ENCODE assay signal across 8 mouse cellular contexts in genomic region chr11:3912100-3912874, GRCm38 (mm10). TPM values are rescaled to one million over a fixed set of nuclear protein-coding genes. Genes with fewer than 3 reads are reported as not detected.
DNase-seq lines count a peak whose midpoint lies in the region; ATAC-seq and TF ChIP-seq lines count a peak whose summit lies in the region.

No protein-coding gene starts in this region.

- peaks cover 17% of the 10 kb centered on the region for H3K79me2 ChIP-seq in MEL (ENCODE audit: control insufficient read depth, insufficient read depth, low read length, poor library complexity)

- TF ChIP-seq POLR2A in MEL (IDR thresholded peaks at IDR 0.05; ENCODE audit: control insufficient read depth in 1 of 2, insufficient read depth in 1 of 2, low read depth in 1 of 2, low read length in 2 of 2, poor library complexity in 1 of 2): no peak

- no peaks in the 10 kb centered on the region for H3K27me3 ChIP-seq in MEL (ENCODE audit: control insufficient read depth in 1 of 2, insufficient read depth in 2 of 2, low read length in 2 of 2)
- H3K27me3 ChIP-seq in embryonic facial prominence, embryonic 13.5 days: peaks cover 13% of the 10 kb centered on the region
- peaks cover 7% of the 10 kb centered on the region; the same call in 1 of the 2 replicates for H3K27me3 ChIP-seq in intestine, embryonic 14.5 days (replicated peaks; ENCODE audit: control insufficient read depth, insufficient read depth, low read length)

- no peak overlapping the region for H3K27ac ChIP-seq in MEL (ENCODE audit: control insufficient read depth, low read depth, low read length)
- H3K27ac ChIP-seq in embryonic facial prominence, embryonic 13.5 days: peak overlapping the region; percentile 22; the same call in 1 of the 2 replicates
- H3K27ac ChIP-seq in intestine, embryonic 14.5 days (ENCODE audit: low read depth): no peak overlapping the region

- H3K4me2 ChIP-seq in embryonic facial prominence, embryonic 13.5 days: peak overlapping the region; percentile 91
- peak overlapping the region; percentile 84 for H3K4me2 ChIP-seq in intestine, embryonic 14.5 days (ENCODE audit: low read length)

- H3K4me3 ChIP-seq in MEL (ENCODE audit: control insufficient read depth in 1 of 2, insufficient read depth in 1 of 2, low read depth in 2 of 2, low read length in 2 of 2): peak overlapping the region; percentile 72 to 75
- peak overlapping the region; percentile 66 for H3K4me3 ChIP-seq in embryonic facial prominence, embryonic 13.5 days
- H3K4me3 ChIP-seq in intestine, embryonic 14.5 days (ENCODE audit: low read depth, low read length): peak overlapping the region; percentile 50; the same call in 1 of the 2 replicates

- peaks cover 9 to 30% of the 10 kb centered on the region in 2 experiments; a peak in 3 of 4 replicates for H3K4me1 ChIP-seq in MEL (ENCODE audit: control insufficient read depth in 1 of 2, insufficient read depth in 2 of 2, low read length in 2 of 2)
- peaks cover 49% of the 10 kb centered on the region for H3K4me1 ChIP-seq in embryonic facial prominence, embryonic 13.5 days
- H3K4me1 ChIP-seq in intestine, embryonic 14.5 days (replicated peaks; ENCODE audit: control insufficient read depth, insufficient read depth, low read length): peaks cover 4% of the 10 kb centered on the region

- peak in 1 of 2 experiments; percentile 21; a peak in 1 of 4 replicates for TF ChIP-seq EP300 in MEL (IDR thresholded peaks at IDR 0.05; ENCODE audit: low read depth in 1 of 2, low read length in 2 of 2)

- no peaks in the 10 kb centered on the region for H3K9me3 ChIP-seq in MEL (replicated peaks; ENCODE audit: insufficient read depth, low read length)
- no peaks in the 10 kb centered on the region for H3K9me3 ChIP-seq in embryonic facial prominence, embryonic 13.5 days
- no peaks in the 10 kb centered on the region for H3K9me3 ChIP-seq in intestine, embryonic 14.5 days (ENCODE audit: control insufficient read depth, low read length)

- no peak for TF ChIP-seq CTCF in MEL (IDR thresholded peaks at IDR 0.05 in 2 of 3, conservative IDR thresholded peaks at IDR 0.05 in 1 of 3; ENCODE audit: control insufficient read depth in 1 of 3, insufficient read depth in 1 of 3, low read depth in 2 of 3, low read length in 3 of 3, poor library complexity in 1 of 3, severe bottlenecking in 1 of 3)

- 14% methylated on average over 19 of the region's 19 CpGs for WGBS in embryonic facial prominence, embryonic 13.5 days
- WGBS in intestine, embryonic 14.5 days: 20% methylated on average over 19 of the region's 19 CpGs

- intact Hi-C loops in heart, postnatal 14 days (cut with DNase I): no loop called here
- intact Hi-C loops in gastrocnemius, postnatal 36 days (cut with DNase I): no loop called here

- ATAC-seq in embryonic facial prominence, embryonic 13.5 days (ENCODE audit: insufficient number of reproducible peaks, insufficient read depth, low FRiP score, low TSS enrichment, low read depth): no peak
- 0 out of 2 replicates have a peak, but pooled peaks have one; percentile 13 for ATAC-seq in intestine, embryonic 14.5 days (replicated peaks; ENCODE audit: low FRiP score, low TSS enrichment, low read depth)
- no peak for ATAC-seq in erythroid progenitor cell, adult 5-6 weeks (replicated peaks; ENCODE audit: low FRiP score, poor library complexity, severe bottlenecking)

- H3K9ac ChIP-seq in MEL (ENCODE audit: control insufficient read depth, low read depth, low read length, poor library complexity, severe bottlenecking): peak overlapping the region; percentile 74
- H3K9ac ChIP-seq in embryonic facial prominence, embryonic 13.5 days: peak overlapping the region; percentile 75
- H3K9ac ChIP-seq in intestine, embryonic 14.5 days (ENCODE audit: low read length): no peak overlapping the region

- DNase-seq in heart, adult 11 months: peak; percentile 95
- no peak for DNase-seq in heart, postnatal 14 days
- peak; percentile 81 for DNase-seq in MEL (ENCODE audit: low read depth, low spot score)
- DNase-seq in intestine, embryonic 14.5 days (ENCODE audit: low spot score): no peak
- DNase-seq in lung, postnatal 25 days (ENCODE audit: low spot score): peak; percentile 22
- no peak for DNase-seq in gastrocnemius, postnatal 36 days

- TF ChIP-seq RAD21 in MEL (IDR thresholded peaks at IDR 0.05; ENCODE audit: low read depth, low read length): no peak

- H3K36me3 ChIP-seq in MEL (ENCODE audit: control insufficient read depth in 1 of 2, insufficient read depth in 2 of 2, low read length in 2 of 2): peaks cover 0 to 10% of the 10 kb centered on the region in 2 experiments; a peak in 2 of 4 replicates
- H3K36me3 ChIP-seq in embryonic facial prominence, embryonic 13.5 days: peaks cover 4% of the 10 kb centered on the region
- H3K36me3 ChIP-seq in intestine, embryonic 14.5 days (ENCODE audit: control insufficient read depth, insufficient read depth, low read length): no peaks in the 10 kb centered on the region

TF ChIP-seq in MEL, 35 proteins besides CTCF, POLR2A, EP300 and RAD21:
- TF ChIP-seq MXI1 (IDR thresholded peaks at IDR 0.05; ENCODE audit: low read depth, low read length): peak; percentile 61; the same call in 1 of the 2 replicates
- 0 out of 2 replicates have a peak, but pooled peaks have one; percentile 18 for TF ChIP-seq RCOR1 (IDR thresholded peaks at IDR 0.05; ENCODE audit: low read depth, low read length)
- TF ChIP-seq TAL1 (IDR thresholded peaks at IDR 0.05; ENCODE audit: low read length): peak; percentile 53
- no peak for TF ChIP-seq MAX (IDR thresholded peaks at IDR 0.05; ENCODE audit: low read length)

RNA-seq across cellular contexts. Expression of gene Slc35e4, which starts 2.2 kb away (rescaled TPM):
- total RNA-seq in heart, postnatal 14 days (2021): 1 to 10 TPM; 4.9 to 5.6 TPM
- 12.1 and 13.4 TPM in 2 replicates for total RNA-seq in MEL (2012; rRNA removed)
- polyA plus RNA-seq in MEL (2012; ENCODE audit: insufficient read depth in 1 of 2, insufficient read length in 2 of 2, low read depth in 1 of 2, low replicate concordance in 2 of 2, missing spikeins in 1 of 2): 10 to 100 TPM in 1 of 2 experiments, not detected in 1; 14.0 TPM
- polyA plus RNA-seq in embryonic facial prominence, embryonic 13.5 days (2015; fragmentation: Nextera tagmentation; extraction: Ambion mirVana): 7.7 and 8.6 TPM in 2 replicates
- 2.3 and 2.5 TPM in 2 replicates for polyA plus RNA-seq in intestine, embryonic 14.5 days (2014; fragmentation: Nextera tagmentation; extraction: Ambion mirVana)
- 0.42 TPM in 1 of 2 replicates, not detected in the other for total RNA-seq in erythroid progenitor cell, adult 5-6 weeks (2015; ENCODE audit: low replicate concordance)
- total RNA-seq in erythroid progenitor cell, adult 5-6 weeks (2017; ENCODE audit: low replicate concordance): 0.76 TPM in 1 of 2 replicates, not detected in the other
- total RNA-seq in gastrocnemius, postnatal 36 days (2021): 10 to 100 TPM; 20.4 to 21.2 TPM

RNA-seq across cellular contexts. Expression of gene Dusp18, which starts 17.2 kb away (rescaled TPM):
- total RNA-seq in heart, postnatal 14 days (2021): 10 to 100 TPM; 38.2 to 44.4 TPM
- total RNA-seq in MEL (2012; rRNA removed): 0.81 and 0.92 TPM in 2 replicates
- polyA plus RNA-seq in MEL (2012; ENCODE audit: insufficient read depth in 1 of 2, insufficient read length in 2 of 2, low read depth in 1 of 2, low replicate concordance in 2 of 2, missing spikeins in 1 of 2): 1 to 10 TPM in 1 of 2 experiments, not detected in 1; 2.2 TPM
- polyA plus RNA-seq in embryonic facial prominence, embryonic 13.5 days (2015; fragmentation: Nextera tagmentation; extraction: Ambion mirVana): 8.7 and 9.2 TPM in 2 replicates
- 8.3 and 8.7 TPM in 2 replicates for polyA plus RNA-seq in intestine, embryonic 14.5 days (2014; fragmentation: Nextera tagmentation; extraction: Ambion mirVana)
- total RNA-seq in erythroid progenitor cell, adult 5-6 weeks (2015; ENCODE audit: low replicate concordance): not detected in 2 replicates
- total RNA-seq in erythroid progenitor cell, adult 5-6 weeks (2017; ENCODE audit: low replicate concordance): not detected in 2 replicates
- 10 to 100 TPM in 1 of 2 experiments, 1 to 10 TPM in 1; 5.9 to 11.4 TPM for total RNA-seq in gastrocnemius, postnatal 36 days (2021)

RNA-seq across cellular contexts. Expression of gene 4921536K21Rik, which starts 17.4 kb away (rescaled TPM):
- under 1 TPM; 0.74 to 0.90 TPM for total RNA-seq in heart, postnatal 14 days (2021)
- 0.08 and 0.10 TPM in 2 replicates for total RNA-seq in MEL (2012; rRNA removed)
- polyA plus RNA-seq in MEL (2012; ENCODE audit: insufficient read depth in 1 of 2, insufficient read length in 2 of 2, low read depth in 1 of 2, low replicate concordance in 2 of 2, missing spikeins in 1 of 2): under 1 TPM in 1 of 2 experiments, not detected in 1; 0.40 TPM
- 0.20 TPM in 1 of 2 replicates, not detected in the other for polyA plus RNA-seq in embryonic facial prominence, embryonic 13.5 days (2015; fragmentation: Nextera tagmentation; extraction: Ambion mirVana)
- 0.07 and 0.11 TPM in 2 replicates for polyA plus RNA-seq in intestine, embryonic 14.5 days (2014; fragmentation: Nextera tagmentation; extraction: Ambion mirVana)
- not detected in 2 replicates for total RNA-seq in erythroid progenitor cell, adult 5-6 weeks (2015; ENCODE audit: low replicate concordance)
- total RNA-seq in erythroid progenitor cell, adult 5-6 weeks (2017; ENCODE audit: low replicate concordance): not detected in 2 replicates
- under 1 TPM; 0.10 to 0.13 TPM for total RNA-seq in gastrocnemius, postnatal 36 days (2021)

RNA-seq across cellular contexts. Expression of gene Tcn2, which starts 19.7 kb away (rescaled TPM):
- total RNA-seq in heart, postnatal 14 days (2021): 10 to 100 TPM; 44.5 to 54.0 TPM
- 11.4 and 14.1 TPM in 2 replicates for total RNA-seq in MEL (2012; rRNA removed)
- 10 to 100 TPM in 1 of 2 experiments, not detected in 1; 16.0 TPM for polyA plus RNA-seq in MEL (2012; ENCODE audit: insufficient read depth in 1 of 2, insufficient read length in 2 of 2, low read depth in 1 of 2, low replicate concordance in 2 of 2, missing spikeins in 1 of 2)
- 38.9 and 42.1 TPM in 2 replicates for polyA plus RNA-seq in embryonic facial prominence, embryonic 13.5 days (2015; fragmentation: Nextera tagmentation; extraction: Ambion mirVana)
- 37.9 and 39.0 TPM in 2 replicates for polyA plus RNA-seq in intestine, embryonic 14.5 days (2014; fragmentation: Nextera tagmentation; extraction: Ambion mirVana)
- 26.3 and 26.4 TPM in 2 replicates for total RNA-seq in erythroid progenitor cell, adult 5-6 weeks (2015; ENCODE audit: low replicate concordance)
- 8.5 and 22.8 TPM in 2 replicates for total RNA-seq in erythroid progenitor cell, adult 5-6 weeks (2017; ENCODE audit: low replicate concordance)
- 10 to 100 TPM; 15.3 to 15.5 TPM for total RNA-seq in gastrocnemius, postnatal 36 days (2021)

RNA-seq across cellular contexts. Expression of gene Osbp2, which starts 48.6 kb away (rescaled TPM):
- 1 to 10 TPM; 6.7 to 8.5 TPM for total RNA-seq in heart, postnatal 14 days (2021)
- not detected in 2 replicates for total RNA-seq in MEL (2012; rRNA removed)
- polyA plus RNA-seq in MEL (2012; ENCODE audit: insufficient read depth in 1 of 2, insufficient read length in 2 of 2, low read depth in 1 of 2, low replicate concordance in 2 of 2, missing spikeins in 1 of 2): under 1 TPM in 1 of 2 experiments, not detected in 1; 0.04 TPM
- 1.7 and 3.0 TPM in 2 replicates for polyA plus RNA-seq in embryonic facial prominence, embryonic 13.5 days (2015; fragmentation: Nextera tagmentation; extraction: Ambion mirVana)
- 0.44 and 0.51 TPM in 2 replicates for polyA plus RNA-seq in intestine, embryonic 14.5 days (2014; fragmentation: Nextera tagmentation; extraction: Ambion mirVana)
- total RNA-seq in erythroid progenitor cell, adult 5-6 weeks (2015; ENCODE audit: low replicate concordance): not detected in 2 replicates
- total RNA-seq in erythroid progenitor cell, adult 5-6 weeks (2017; ENCODE audit: low replicate concordance): not detected in 2 replicates
- total RNA-seq in gastrocnemius, postnatal 36 days (2021): under 1 TPM; 0.30 to 0.66 TPM

Comparison
In these comparisons a context has a peak if more than half of its experiments do, and no peak if none do; other contexts are left out.
1. DNase-seq: peak in heart, adult 11 months (single experiment), MEL (single experiment) and lung, postnatal 25 days (single experiment); none in heart, postnatal 14 days (0 of 2), intestine, embryonic 14.5 days (single experiment) and gastrocnemius, postnatal 36 days (0 of 2).
2. Peak in every context shown above with its lines, with median percentiles within 50 percentile points of each other: H3K4me3 ChIP-seq.